Mouse (Mus musculus) left cerebral cortex, adult 11 months (tissue): ENCODE measurements around the gene Kctd12b.
"Not testable (repeated sequence)": the region's sequence is repeated elsewhere in the genome, so short reads cannot be mapped to it uniquely, and the experiment has no call there.

Source experiments
- DNase-seq: peaks from one replicate; pipeline ENCODE4 v3.0.0; 2022; ENCODE audit warnings: low spot score

The Kctd12b gene

GRCm38 (mm10) chrX:153695782-153696395, at the start of gene Kctd12b:
Kctd12b (minus strand) TSS chrX:153696391.
- no peak for DNase-seq

DNA sequence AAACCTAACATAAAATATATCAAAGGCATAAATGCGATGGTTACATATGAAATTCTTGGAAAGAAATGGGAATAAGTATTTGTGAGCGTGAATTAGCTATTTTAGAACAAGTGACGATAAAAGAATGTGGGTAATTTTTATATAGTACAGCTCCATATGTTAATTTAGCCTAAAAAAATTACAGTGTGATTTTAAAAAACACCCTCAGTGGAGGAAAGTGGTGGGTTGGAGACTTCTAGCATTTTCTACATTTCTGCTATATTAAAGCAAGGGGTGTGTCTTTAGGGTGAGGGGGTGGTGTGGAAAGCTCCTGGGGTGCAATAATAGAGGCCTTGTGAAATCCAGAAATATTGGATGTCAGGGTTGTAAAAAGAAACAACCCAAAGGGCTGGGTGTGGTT, 46.3 kb upstream of the Kctd12b start:
- DNase-seq: no peak

- no peak for DNase-seq
These were observed 39.5 kb upstream of the Kctd12b start for GRCm38 (mm10) chrX:153735697-153736096.

- DNase-seq: no peak
These were observed 28.2 kb upstream of the Kctd12b start for GRCm38 (mm10) chrX:153724400-153724799.

- peak; percentile 21 for DNase-seq
These were observed 27.1 kb upstream of the Kctd12b start, which contains the start of gene Nbdy for GRCm38 (mm10) chrX:153723110-153723916. Nbdy (plus strand) TSS chrX:153723590.

- DNase-seq: no peak
These were observed 23.4 kb upstream of the Kctd12b start for GRCm38 (mm10) chrX:153719602-153720001.

- DNase-seq: no peak
These were observed 20.5 kb upstream of the Kctd12b start for GRCm38 (mm10) chrX:153716716-153717115.

DNA sequence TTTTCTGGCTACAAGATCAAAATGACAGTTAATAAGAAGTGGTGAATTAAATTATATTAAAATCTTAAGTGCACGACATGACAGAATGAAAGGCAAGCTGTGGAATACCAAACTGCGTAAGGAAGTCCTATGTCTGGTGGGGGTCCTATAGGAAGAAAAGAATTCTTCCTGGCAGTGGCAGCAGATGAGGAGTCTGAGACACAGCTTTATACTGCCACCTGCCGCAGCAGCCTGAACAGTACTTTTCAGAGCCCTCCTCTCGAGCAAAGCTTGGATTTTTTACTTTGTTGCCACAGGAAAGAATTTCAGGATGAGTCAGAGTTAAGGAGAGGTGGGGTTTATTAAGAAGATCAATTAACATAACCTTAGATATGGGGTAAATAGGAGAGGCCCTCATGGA, 11.5 kb upstream of the Kctd12b start:
- no peak for DNase-seq

DNA sequence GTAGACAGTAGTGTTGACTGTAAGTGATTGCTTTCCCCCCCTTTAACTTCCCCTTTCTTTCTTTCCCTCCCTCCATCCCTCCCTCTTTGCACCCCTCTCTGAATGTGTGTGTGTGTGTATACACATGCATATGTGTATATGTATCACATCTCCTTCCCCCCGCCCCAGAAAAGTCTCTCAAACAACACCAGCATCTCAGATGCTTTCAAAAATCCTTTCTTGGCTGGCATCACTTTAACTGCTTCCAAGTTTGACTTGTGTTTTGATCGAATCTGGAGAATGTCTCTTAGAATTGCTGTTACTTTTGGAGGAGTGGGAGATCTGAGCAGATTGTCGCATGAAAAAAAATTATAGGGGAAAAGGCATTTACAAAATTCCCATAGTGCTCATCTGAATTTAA, 4.3 kb upstream of the Kctd12b start:
- no peak for DNase-seq

- not testable (repeated sequence) for DNase-seq
These were observed 28.0 kb downstream of the Kctd12b start for GRCm38 (mm10) chrX:153668233-153668632.

DNA sequence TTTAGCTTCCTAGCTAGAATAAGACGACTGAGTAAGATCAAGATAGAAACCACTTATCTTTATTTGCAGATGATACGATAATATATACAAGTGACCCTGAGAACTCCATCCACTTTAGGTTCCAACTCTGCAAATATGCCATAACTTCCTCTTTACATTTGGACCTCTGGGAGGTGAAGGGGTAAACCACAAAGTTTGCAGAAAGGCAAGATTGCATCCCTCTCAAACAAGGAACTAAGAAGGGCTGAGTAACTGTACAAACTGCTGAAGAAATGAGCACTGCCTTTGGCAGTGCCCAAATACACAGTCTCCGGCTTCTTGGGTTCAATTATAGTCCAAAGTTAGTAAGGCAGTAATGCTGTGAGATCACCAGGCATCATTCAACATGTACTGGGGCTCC, 31.3 kb downstream of the Kctd12b start:
- no peak for DNase-seq

DNA sequence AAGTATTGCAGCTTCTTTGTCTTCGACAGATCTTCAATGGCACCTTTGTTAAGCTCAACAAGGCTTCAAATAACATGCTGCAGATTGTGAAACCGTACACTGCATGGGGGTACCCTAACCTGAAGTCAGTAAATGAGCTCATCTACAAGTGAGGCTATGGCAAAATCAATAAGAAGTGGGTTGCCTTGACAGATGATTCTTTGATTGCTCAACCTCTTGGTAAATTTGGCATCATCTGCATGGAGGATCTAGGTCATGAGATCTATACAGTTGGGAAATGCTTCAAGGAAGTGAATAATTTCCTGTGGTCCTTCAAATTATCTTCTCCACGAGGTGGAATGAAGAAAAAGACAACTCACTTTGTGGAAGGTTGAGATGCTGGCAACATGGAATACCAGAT, 39.2 kb downstream of the Kctd12b start:
- no peak for DNase-seq

GRCm38 (mm10) chrX:153640615-153641014, 55.6 kb downstream of the Kctd12b start:
- no peak for DNase-seq

GRCm38 (mm10) chrX:153636247-153636646, 59.9 kb downstream of the Kctd12b start:
- peak; percentile 0 for DNase-seq
